ENCODE assay signal across 8 mouse cellular contexts in the genomic region with DNA sequence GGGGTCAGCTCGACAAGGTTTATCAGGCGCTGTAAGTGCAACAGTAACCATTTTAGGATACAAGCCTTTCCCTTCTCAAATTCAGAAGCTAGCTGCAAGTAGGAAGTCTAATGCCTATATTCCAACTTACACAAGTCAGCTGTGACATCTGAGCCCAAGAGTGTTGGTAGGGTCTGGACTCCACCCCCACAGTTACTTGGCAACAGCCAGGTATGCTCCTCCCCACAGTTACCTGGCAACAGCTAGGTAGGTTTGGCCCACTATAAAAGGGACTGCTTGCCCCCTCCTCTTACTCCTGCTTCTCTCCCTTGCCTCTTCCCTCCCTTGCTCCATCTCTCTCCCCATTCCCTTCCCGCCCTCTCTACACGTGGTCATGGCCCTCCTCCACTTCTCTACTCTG. TPM values are rescaled to one million over a fixed set of nuclear protein-coding genes. Genes with fewer than 3 reads are reported as not detected.
DNase-seq lines count a peak whose midpoint lies in the region; ATAC-seq and TF ChIP-seq lines count a peak whose summit lies in the region.

No protein-coding gene starts in this region.

- H3K9me3 ChIP-seq in kidney, embryonic 16.5 days (ENCODE audit: low read length): no peaks in the 10 kb centered on the region
- H3K9me3 ChIP-seq in embryonic facial prominence, embryonic 13.5 days: no peaks in the 10 kb centered on the region
- H3K9me3 ChIP-seq in intestine, embryonic 16.5 days (ENCODE audit: control insufficient read depth, low read length): no peaks in the 10 kb centered on the region
- H3K9me3 ChIP-seq in neural tube, embryonic 12.5 days: no peaks in the 10 kb centered on the region

- WGBS in kidney, embryonic 16.5 days: 61% methylated on average over 4 of the region's 4 CpGs
- WGBS in embryonic facial prominence, embryonic 13.5 days: 60% methylated on average over 4 of the region's 4 CpGs
- 63% methylated on average over 4 of the region's 4 CpGs for WGBS in intestine, embryonic 16.5 days
- WGBS in neural tube, embryonic 12.5 days: 70% methylated on average over 4 of the region's 4 CpGs
- WGBS in thymus, adult 2 months: 83% methylated on average over 4 of the region's 4 CpGs

- H3K9ac ChIP-seq in kidney, embryonic 16.5 days (replicated peaks; ENCODE audit: low read length): no peak overlapping the region
- H3K9ac ChIP-seq in embryonic facial prominence, embryonic 13.5 days: no peak overlapping the region
- H3K9ac ChIP-seq in intestine, embryonic 16.5 days (ENCODE audit: low read depth, low read length): peak overlapping the region; percentile 5; the same call in 1 of the 2 replicates
- no peak overlapping the region for H3K9ac ChIP-seq in neural tube, embryonic 12.5 days

- peaks cover 30% of the 10 kb centered on the region for H3K36me3 ChIP-seq in kidney, embryonic 16.5 days (ENCODE audit: insufficient read depth, low read length)
- peaks cover 32% of the 10 kb centered on the region for H3K36me3 ChIP-seq in embryonic facial prominence, embryonic 13.5 days
- no peaks in the 10 kb centered on the region for H3K36me3 ChIP-seq in intestine, embryonic 16.5 days (ENCODE audit: control insufficient read depth, insufficient read depth, low read length)
- H3K36me3 ChIP-seq in neural tube, embryonic 12.5 days: peaks cover 24% of the 10 kb centered on the region
- peaks cover 3% of the 10 kb centered on the region; the same call in 1 of the 2 replicates for H3K36me3 ChIP-seq in thymus, adult 2 months (ENCODE audit: control insufficient read depth, insufficient read depth, low read length)

- no peaks in the 10 kb centered on the region for H3K27me3 ChIP-seq in kidney, embryonic 16.5 days (ENCODE audit: insufficient read depth, low read length)
- H3K27me3 ChIP-seq in embryonic facial prominence, embryonic 13.5 days: no peaks in the 10 kb centered on the region
- H3K27me3 ChIP-seq in intestine, embryonic 16.5 days (replicated peaks; ENCODE audit: control insufficient read depth, insufficient read depth, low read length): no peaks in the 10 kb centered on the region
- no peaks in the 10 kb centered on the region for H3K27me3 ChIP-seq in neural tube, embryonic 12.5 days (replicated peaks)
- no peaks in the 10 kb centered on the region for H3K27me3 ChIP-seq in thymus, adult 2 months (ENCODE audit: control insufficient read depth, insufficient read depth, low read length)

- H3K4me3 ChIP-seq in kidney, embryonic 16.5 days (ENCODE audit: low read length): no peak overlapping the region; the same call in 1 of the 2 replicates
- H3K4me3 ChIP-seq in embryonic facial prominence, embryonic 13.5 days: peak overlapping the region; percentile 70; the same call in 1 of the 2 replicates
- H3K4me3 ChIP-seq in intestine, embryonic 16.5 days (ENCODE audit: low read length): no peak overlapping the region; the same call in 1 of the 2 replicates
- no peak overlapping the region for H3K4me3 ChIP-seq in neural tube, embryonic 12.5 days
- no peak overlapping the region for H3K4me3 ChIP-seq in thymus, adult 2 months (ENCODE audit: control insufficient read depth, insufficient read depth, low read length)

- TF ChIP-seq POLR2A in thymus, adult 2 months (IDR thresholded peaks at IDR 0.05; ENCODE audit: control insufficient read depth, extremely low read depth, insufficient read depth, low read length, poor library complexity): no peak

- TF ChIP-seq CTCF in thymus, adult 2 months (IDR thresholded peaks at IDR 0.05; ENCODE audit: borderline replicate concordance, control insufficient read depth, extremely low read depth, insufficient read depth, low read length, poor library complexity): no peak

- H3K4me2 ChIP-seq in kidney, embryonic 16.5 days (replicated peaks; ENCODE audit: low read depth, low read length): peak overlapping the region; percentile 78
- peak overlapping the region; percentile 81 for H3K4me2 ChIP-seq in embryonic facial prominence, embryonic 13.5 days
- H3K4me2 ChIP-seq in intestine, embryonic 16.5 days (ENCODE audit: low read depth, low read length): peak overlapping the region; percentile 77
- peak overlapping the region; percentile 70 for H3K4me2 ChIP-seq in neural tube, embryonic 12.5 days (replicated peaks)

- peaks cover 16% of the 10 kb centered on the region for H3K4me1 ChIP-seq in kidney, embryonic 16.5 days (ENCODE audit: insufficient read depth, low read length)
- peaks cover 17% of the 10 kb centered on the region for H3K4me1 ChIP-seq in embryonic facial prominence, embryonic 13.5 days
- peaks cover 21% of the 10 kb centered on the region for H3K4me1 ChIP-seq in intestine, embryonic 16.5 days (ENCODE audit: control insufficient read depth, insufficient read depth, low read length)
- H3K4me1 ChIP-seq in neural tube, embryonic 12.5 days: peaks cover 15% of the 10 kb centered on the region
- peaks cover 6% of the 10 kb centered on the region for H3K4me1 ChIP-seq in thymus, adult 2 months (replicated peaks; ENCODE audit: control insufficient read depth, insufficient read depth, low read length)

- no peak for DNase-seq in kidney, postnatal 36 days
- DNase-seq in layer of hippocampus, adult 9-11 months: no peak
- DNase-seq in thymus, adult 2 months: no peak
- no peak for DNase-seq in spleen, adult 18-20 months

- no peak for ATAC-seq in kidney, embryonic 16.5 days (ENCODE audit: low FRiP score, low TSS enrichment)
- no peak for ATAC-seq in embryonic facial prominence, embryonic 13.5 days (ENCODE audit: insufficient number of reproducible peaks, insufficient read depth, low FRiP score, low TSS enrichment, low read depth)
- no peak for ATAC-seq in intestine, embryonic 16.5 days
- no peak for ATAC-seq in neural tube, embryonic 12.5 days (ENCODE audit: low FRiP score, low read depth)

- H3K27ac ChIP-seq in kidney, embryonic 16.5 days (ENCODE audit: low read length): no peak overlapping the region
- no peak overlapping the region for H3K27ac ChIP-seq in embryonic facial prominence, embryonic 13.5 days
- no peak overlapping the region for H3K27ac ChIP-seq in intestine, embryonic 16.5 days (ENCODE audit: low read length)
- H3K27ac ChIP-seq in neural tube, embryonic 12.5 days: no peak overlapping the region
- no peak overlapping the region for H3K27ac ChIP-seq in thymus, adult 2 months (ENCODE audit: control insufficient read depth, insufficient read depth, low read length)

RNA-seq across cellular contexts. Expression of a gene that starts 1.6 kb away (rescaled TPM):
- 20.2 and 25.6 TPM in 2 replicates for polyA plus RNA-seq in kidney, embryonic 16.5 days (2015; fragmentation: Nextera tagmentation; extraction: Ambion mirVana)
- polyA plus RNA-seq in embryonic facial prominence, embryonic 13.5 days (2015; fragmentation: Nextera tagmentation; extraction: Ambion mirVana): 24.3 and 24.4 TPM in 2 replicates
- polyA plus RNA-seq in intestine, embryonic 16.5 days (2015; fragmentation: Nextera tagmentation; extraction: Ambion mirVana): 16.1 and 16.7 TPM in 2 replicates
- 33.3 and 34.3 TPM in 2 replicates for polyA plus RNA-seq in neural tube, embryonic 12.5 days (2016; fragmentation: Nextera tagmentation; extraction: Ambion mirVana)
- 13.9 and 19.2 TPM in 2 replicates for polyA plus RNA-seq in thymus, adult 2 months (2012; rRNA removed)

RNA-seq across cellular contexts. Expression of a gene that starts 18.5 kb away (rescaled TPM):
- 4.3 and 4.5 TPM in 2 replicates for polyA plus RNA-seq in kidney, embryonic 16.5 days (2015; fragmentation: Nextera tagmentation; extraction: Ambion mirVana)
- 5.8 and 7.3 TPM in 2 replicates for polyA plus RNA-seq in embryonic facial prominence, embryonic 13.5 days (2015; fragmentation: Nextera tagmentation; extraction: Ambion mirVana)
- 3.6 and 3.8 TPM in 2 replicates for polyA plus RNA-seq in intestine, embryonic 16.5 days (2015; fragmentation: Nextera tagmentation; extraction: Ambion mirVana)
- 9.7 and 12.6 TPM in 2 replicates for polyA plus RNA-seq in neural tube, embryonic 12.5 days (2016; fragmentation: Nextera tagmentation; extraction: Ambion mirVana)
- polyA plus RNA-seq in thymus, adult 2 months (2012; rRNA removed): 6.7 and 8.4 TPM in 2 replicates

RNA-seq across cellular contexts. Expression of a gene that starts 34.1 kb away (rescaled TPM):
- 77.5 and 89.4 TPM in 2 replicates for polyA plus RNA-seq in kidney, embryonic 16.5 days (2015; fragmentation: Nextera tagmentation; extraction: Ambion mirVana)
- 69.1 and 77.3 TPM in 2 replicates for polyA plus RNA-seq in embryonic facial prominence, embryonic 13.5 days (2015; fragmentation: Nextera tagmentation; extraction: Ambion mirVana)
- polyA plus RNA-seq in intestine, embryonic 16.5 days (2015; fragmentation: Nextera tagmentation; extraction: Ambion mirVana): 37.6 and 45.3 TPM in 2 replicates
- polyA plus RNA-seq in neural tube, embryonic 12.5 days (2016; fragmentation: Nextera tagmentation; extraction: Ambion mirVana): 76.9 and 81.5 TPM in 2 replicates
- 32.8 and 32.9 TPM in 2 replicates for polyA plus RNA-seq in thymus, adult 2 months (2012; rRNA removed)

RNA-seq across cellular contexts. Expression of a gene that starts 34.6 kb away (rescaled TPM):
- polyA plus RNA-seq in kidney, embryonic 16.5 days (2015; fragmentation: Nextera tagmentation; extraction: Ambion mirVana): 0.71 and 2.1 TPM in 2 replicates
- 8.4 TPM in 2 replicates for polyA plus RNA-seq in embryonic facial prominence, embryonic 13.5 days (2015; fragmentation: Nextera tagmentation; extraction: Ambion mirVana)
- 5.6 and 7.9 TPM in 2 replicates for polyA plus RNA-seq in intestine, embryonic 16.5 days (2015; fragmentation: Nextera tagmentation; extraction: Ambion mirVana)
- 632 and 642 TPM in 2 replicates for polyA plus RNA-seq in neural tube, embryonic 12.5 days (2016; fragmentation: Nextera tagmentation; extraction: Ambion mirVana)
- polyA plus RNA-seq in thymus, adult 2 months (2012; rRNA removed): 0.24 and 0.30 TPM in 2 replicates

RNA-seq across cellular contexts. Expression of a gene that starts 41.4 kb away (rescaled TPM):
- 1,146 and 1,154 TPM in 2 replicates for polyA plus RNA-seq in kidney, embryonic 16.5 days (2015; fragmentation: Nextera tagmentation; extraction: Ambion mirVana)
- polyA plus RNA-seq in embryonic facial prominence, embryonic 13.5 days (2015; fragmentation: Nextera tagmentation; extraction: Ambion mirVana): 1,297 and 1,426 TPM in 2 replicates
- 1,592 and 1,616 TPM in 2 replicates for polyA plus RNA-seq in intestine, embryonic 16.5 days (2015; fragmentation: Nextera tagmentation; extraction: Ambion mirVana)
- polyA plus RNA-seq in neural tube, embryonic 12.5 days (2016; fragmentation: Nextera tagmentation; extraction: Ambion mirVana): 1,410 and 1,413 TPM in 2 replicates
- polyA plus RNA-seq in thymus, adult 2 months (2012; rRNA removed): 75.6 and 114 TPM in 2 replicates
